Mouse (Mus musculus): Measurements from ENCODE around the gene Ubp1. TPM values are rescaled to one million over a fixed set of nuclear protein-coding genes. Genes with fewer than 3 reads are reported as not detected.

Gene Ubp1
- polyA plus RNA-seq, 1 experiment from 2014 or later: 51.7 TPM

GRCm38 (mm10) chr9:114011203-114011602 is 80.5 kb downstream of the Ubp1 start:
- DNase-seq (ENCODE audit: low spot score): no peak
- Histone ChIP-seq H3K27me3 (ENCODE audit: control insufficient read depth, insufficient read depth, low read length) (no peaks in the 10 kb centered on the region), H3K27ac (ENCODE audit: low read depth, low read length) (no peak overlapping the region), H3K36me3 (ENCODE audit: control insufficient read depth, insufficient read depth, low read length) (no peaks in the 10 kb centered on the region), H3K9ac (ENCODE audit: low read length) (no peak overlapping the region), H3K4me2 (ENCODE audit: low read depth, low read length, severe bottlenecking) (no peak overlapping the region), H3K4me1 (replicated peaks; ENCODE audit: control insufficient read depth, insufficient read depth, low read length) (no peaks in the 10 kb centered on the region), H3K9me3 (ENCODE audit: control insufficient read depth, low read length) (no peaks in the 10 kb centered on the region), H3K4me3 (ENCODE audit: low read depth, low read length) (no peak overlapping the region)
- ATAC-seq (replicated peaks; ENCODE audit: low FRiP score): peak; percentile 42; the same call in 1 of the 2 replicates
- 69% methylated on average over 18 of the region's 18 CpGs for WGBS

GRCm38 (mm10) chr9:114014034-114014433 is 83.3 kb downstream of the Ubp1 start:
- 80% methylated on average over 1 of the region's 1 CpGs for WGBS
- Histone ChIP-seq H3K4me3 (ENCODE audit: low read depth, low read length) (no peak overlapping the region), H3K9ac (ENCODE audit: low read length) (no peak overlapping the region), H3K27me3 (ENCODE audit: control insufficient read depth, insufficient read depth, low read length) (no peaks in the 10 kb centered on the region), H3K9me3 (ENCODE audit: control insufficient read depth, low read length) (no peaks in the 10 kb centered on the region; the same call in 1 of the 2 replicates), H3K4me2 (ENCODE audit: low read depth, low read length, severe bottlenecking) (no peak overlapping the region), H3K27ac (ENCODE audit: low read depth, low read length) (no peak overlapping the region), H3K36me3 (ENCODE audit: control insufficient read depth, insufficient read depth, low read length) (no peaks in the 10 kb centered on the region), H3K4me1 (replicated peaks; ENCODE audit: control insufficient read depth, insufficient read depth, low read length) (no peaks in the 10 kb centered on the region)
- ATAC-seq (replicated peaks; ENCODE audit: low FRiP score) (no peak), DNase-seq (ENCODE audit: low spot score) (no peak)

- H3K4me2 ChIP-seq (ENCODE audit: low read depth, low read length, severe bottlenecking): no peak overlapping the region
- no peaks in the 10 kb centered on the region; the same call in 1 of the 2 replicates for H3K9me3 ChIP-seq (ENCODE audit: control insufficient read depth, low read length)
- H3K27me3 ChIP-seq (ENCODE audit: control insufficient read depth, insufficient read depth, low read length): no peaks in the 10 kb centered on the region
- H3K4me3 ChIP-seq (ENCODE audit: low read depth, low read length): no peak overlapping the region
- no peak for ATAC-seq (replicated peaks; ENCODE audit: low FRiP score)
- H3K4me1 ChIP-seq (replicated peaks; ENCODE audit: control insufficient read depth, insufficient read depth, low read length): no peaks in the 10 kb centered on the region
- WGBS: 93% methylated on average over 4 of the region's 4 CpGs
- no peak for DNase-seq (ENCODE audit: low spot score)
- no peak overlapping the region for H3K9ac ChIP-seq (ENCODE audit: low read length)
- no peaks in the 10 kb centered on the region for H3K36me3 ChIP-seq (ENCODE audit: control insufficient read depth, insufficient read depth, low read length)
- no peak overlapping the region for H3K27ac ChIP-seq (ENCODE audit: low read depth, low read length)
These were observed 85.0 kb downstream of the Ubp1 start for GRCm38 (mm10) chr9:114015724-114016123.

GRCm38 (mm10) chr9:114016402-114016801 is 85.7 kb downstream of the Ubp1 start:
- H3K27me3 ChIP-seq (ENCODE audit: control insufficient read depth, insufficient read depth, low read length): no peaks in the 10 kb centered on the region
- no peak overlapping the region for H3K4me2 ChIP-seq (ENCODE audit: low read depth, low read length, severe bottlenecking)
- H3K9me3 ChIP-seq (ENCODE audit: control insufficient read depth, low read length): no peaks in the 10 kb centered on the region; the same call in 1 of the 2 replicates
- H3K4me1 ChIP-seq (replicated peaks; ENCODE audit: control insufficient read depth, insufficient read depth, low read length): no peaks in the 10 kb centered on the region
- no peak for ATAC-seq (replicated peaks; ENCODE audit: low FRiP score)
- H3K9ac ChIP-seq (ENCODE audit: low read length): no peak overlapping the region
- 84% methylated on average over 4 of the region's 4 CpGs for WGBS
- H3K27ac ChIP-seq (ENCODE audit: low read depth, low read length): no peak overlapping the region
- H3K4me3 ChIP-seq (ENCODE audit: low read depth, low read length): no peak overlapping the region
- DNase-seq (ENCODE audit: low spot score): no peak
- no peaks in the 10 kb centered on the region for H3K36me3 ChIP-seq (ENCODE audit: control insufficient read depth, insufficient read depth, low read length)

GRCm38 (mm10) chr9:114019012-114019762 is 88.5 kb downstream of the Ubp1 start:
- no peak for ATAC-seq (replicated peaks; ENCODE audit: low FRiP score)
- Histone ChIP-seq H3K36me3 (ENCODE audit: control insufficient read depth, insufficient read depth, low read length) (no peaks in the 10 kb centered on the region), H3K4me2 (ENCODE audit: low read depth, low read length, severe bottlenecking) (no peak overlapping the region), H3K9ac (ENCODE audit: low read length) (no peak overlapping the region), H3K9me3 (ENCODE audit: control insufficient read depth, low read length) (no peaks in the 10 kb centered on the region; the same call in 1 of the 2 replicates), H3K27ac (ENCODE audit: low read depth, low read length) (no peak overlapping the region), H3K4me3 (ENCODE audit: low read depth, low read length) (no peak overlapping the region), H3K4me1 (replicated peaks; ENCODE audit: control insufficient read depth, insufficient read depth, low read length) (no peaks in the 10 kb centered on the region), H3K27me3 (ENCODE audit: control insufficient read depth, insufficient read depth, low read length) (no peaks in the 10 kb centered on the region)
- DNase-seq (ENCODE audit: low spot score): no peak
- 90% methylated on average over 7 of the region's 7 CpGs for WGBS

GRCm38 (mm10) chr9:114022141-114022540 is 91.4 kb downstream of the Ubp1 start:
- DNase-seq (ENCODE audit: low spot score): no peak
- no peak overlapping the region for H3K27ac ChIP-seq (ENCODE audit: low read depth, low read length)
- no peaks in the 10 kb centered on the region for H3K36me3 ChIP-seq (ENCODE audit: control insufficient read depth, insufficient read depth, low read length)
- ATAC-seq (replicated peaks; ENCODE audit: low FRiP score): no peak
- H3K4me2 ChIP-seq (ENCODE audit: low read depth, low read length, severe bottlenecking): no peak overlapping the region
- H3K4me1 ChIP-seq (replicated peaks; ENCODE audit: control insufficient read depth, insufficient read depth, low read length): peaks cover 2% of the 10 kb centered on the region; the same call in 1 of the 2 replicates
- H3K27me3 ChIP-seq (ENCODE audit: control insufficient read depth, insufficient read depth, low read length): no peaks in the 10 kb centered on the region
- no peak overlapping the region for H3K9ac ChIP-seq (ENCODE audit: low read length)
- 70% methylated on average over 4 of the region's 4 CpGs for WGBS
- H3K9me3 ChIP-seq (ENCODE audit: control insufficient read depth, low read length): no peaks in the 10 kb centered on the region; the same call in 1 of the 2 replicates
- H3K4me3 ChIP-seq (ENCODE audit: low read depth, low read length): no peak overlapping the region

GRCm38 (mm10) chr9:114025182-114025581 is 94.4 kb downstream of the Ubp1 start:
- Histone ChIP-seq H3K4me2 (ENCODE audit: low read depth, low read length, severe bottlenecking) (peak overlapping the region; percentile 72; the same call in 1 of the 2 replicates), H3K9me3 (ENCODE audit: control insufficient read depth, low read length) (no peaks in the 10 kb centered on the region), H3K4me3 (ENCODE audit: low read depth, low read length) (no peak overlapping the region), H3K9ac (ENCODE audit: low read length) (no peak overlapping the region), H3K27me3 (ENCODE audit: control insufficient read depth, insufficient read depth, low read length) (no peaks in the 10 kb centered on the region), H3K36me3 (ENCODE audit: control insufficient read depth, insufficient read depth, low read length) (no peaks in the 10 kb centered on the region), H3K4me1 (replicated peaks; ENCODE audit: control insufficient read depth, insufficient read depth, low read length) (peaks cover 2% of the 10 kb centered on the region; the same call in 1 of the 2 replicates), H3K27ac (ENCODE audit: low read depth, low read length) (no peak overlapping the region)
- DNase-seq (ENCODE audit: low spot score) (no peak), ATAC-seq (replicated peaks; ENCODE audit: low FRiP score) (no peak)
- WGBS: 66% methylated on average over 9 of the region's 9 CpGs

- WGBS: 17% methylated on average over 8 of the region's 8 CpGs
- H3K9ac ChIP-seq (ENCODE audit: low read length): peak overlapping the region; percentile 70
- peak overlapping the region; percentile 72 for H3K4me2 ChIP-seq (ENCODE audit: low read depth, low read length, severe bottlenecking)
- H3K27ac ChIP-seq (ENCODE audit: low read depth, low read length): no peak overlapping the region; the same call in 1 of the 2 replicates
- peaks cover 2% of the 10 kb centered on the region; the same call in 1 of the 2 replicates for H3K4me1 ChIP-seq (replicated peaks; ENCODE audit: control insufficient read depth, insufficient read depth, low read length)
- DNase-seq (ENCODE audit: low spot score): no peak
- no peaks in the 10 kb centered on the region for H3K9me3 ChIP-seq (ENCODE audit: control insufficient read depth, low read length)
- no peak for ATAC-seq (replicated peaks; ENCODE audit: low FRiP score)
- H3K36me3 ChIP-seq (ENCODE audit: control insufficient read depth, insufficient read depth, low read length): no peaks in the 10 kb centered on the region
- no peaks in the 10 kb centered on the region for H3K27me3 ChIP-seq (ENCODE audit: control insufficient read depth, insufficient read depth, low read length)
- H3K4me3 ChIP-seq (ENCODE audit: low read depth, low read length): peak overlapping the region; percentile 68
These were observed 95.1 kb downstream of the Ubp1 start for GRCm38 (mm10) chr9:114025846-114026245.
